Mouse (Mus musculus) liver, embryonic 13.5 days (tissue): ENCODE measurements around the gene Csrp2. TPM values are rescaled to one million over a fixed set of nuclear protein-coding genes. Genes with fewer than 3 reads are reported as not detected.

Source experiments
- ATAC-seq: fragments of 200-750 bp; cut with Nextera tagmentation; 2 replicates; pipeline ENCODE4 v1.8.0; 2017; ENCODE audit warnings: low read depth, mild to moderate bottlenecking, moderate number of reproducible peaks, moderate library complexity
- DNase-seq: peaks from one replicate; pipeline ENCODE4 v3.0.0; 2022
- H3K27ac ChIP-seq: fragments of 300-500 bp; sonication (generic); 2 replicates; pipeline ENCODE4 v1.5.1; 2015; ENCODE audit warnings: moderate library complexity, mild to moderate bottlenecking, inconsistent platforms
- H3K27me3 ChIP-seq: fragments of 300-500 bp; sonication (generic); 2 replicates; pipeline ENCODE4 v1.6.1; 2015; ENCODE audit warnings: mild to moderate bottlenecking, inconsistent platforms
- H3K36me3 ChIP-seq: fragments of 300-500 bp; sonication (generic); 2 replicates; pipeline ENCODE4 v1.6.1; 2015; ENCODE audit warnings: mild to moderate bottlenecking, inconsistent platforms
- H3K4me1 ChIP-seq: fragments of 300-500 bp; sonication (generic); replicated peaks from 2 replicates; pipeline ENCODE4 v1.6.1; 2015; ENCODE audit warnings: inconsistent platforms
- H3K4me2 ChIP-seq: fragments of 300-500 bp; sonication (generic); 2 replicates; pipeline ENCODE4 v1.6.1; 2015; ENCODE audit warnings: inconsistent platforms, mild to moderate bottlenecking, moderate library complexity
- H3K4me3 ChIP-seq: fragments of 300-500 bp; sonication (generic); replicated peaks from 2 replicates; pipeline ENCODE4 v1.5.1; 2015; ENCODE audit warnings: mild to moderate bottlenecking, inconsistent platforms
- H3K9ac ChIP-seq: fragments of 300-500 bp; sonication (generic); 2 replicates; pipeline ENCODE4 v1.6.1; 2015; ENCODE audit warnings: mild to moderate bottlenecking, inconsistent platforms
- H3K9me3 ChIP-seq: fragments of 300-500 bp; sonication (generic); replicated peaks from 2 replicates; pipeline ENCODE4 v1.6.1; 2016; ENCODE audit warnings: inconsistent platforms
- WGBS: fragments of 180-500 bp; shearing (Covaris S2); methylation state at CpG from one replicate; pipeline ENCODE4 v1.1.7; 2015; ENCODE audit not compliant: insufficient replicate concordance; 5-methylcytosine and 5-hydroxymethylcytosine counted together
- polyA plus RNA-seq: library from polyadenylated mRNA; unstranded; fragments of >200 nt; fragmentation: Nextera tagmentation; extraction: Ambion mirVana; gene quantifications from 2 replicates; pipeline ENCODE4 v1.2.1, GENCODE M21; 2015

Csrp2 gene
- polyA plus RNA-seq, result 19.7 and 21.6 TPM in 2 replicates

- H3K4me1 ChIP-seq, result peaks cover 36% of the 10 kb centered on the region
- peak within 1 kb of the TSS; percentile 89 for H3K4me2 ChIP-seq
- H3K27ac ChIP-seq, result peak within 1 kb of the TSS; percentile 69
- ATAC-seq, result peak; percentile 87
- peak within 1 kb of the TSS; percentile 67 for H3K4me3 ChIP-seq
- peak within 1 kb of the TSS; percentile 69 for H3K9ac ChIP-seq
- H3K9me3 ChIP-seq, result no peaks in the 10 kb centered on the region
- peaks cover 32% of the 10 kb centered on the region for H3K27me3 ChIP-seq
- WGBS, result under 1% methylated on average over 67 of the region's 67 CpGs
- DNase-seq, result peak; percentile 82
- no peaks in the 10 kb centered on the region for H3K36me3 ChIP-seq
Measured at GRCm38 (mm10) chr10:110919531-110920343, at the start of gene Csrp2. Csrp2 (plus strand) TSS chr10:110919789.

- no peak overlapping the region for H3K4me3 ChIP-seq
- H3K36me3 ChIP-seq, result no peaks in the 10 kb centered on the region
- no peak overlapping the region for H3K27ac ChIP-seq
- DNase-seq (no peak), ATAC-seq (no peak)
- 63% methylated on average over 8 of the region's 8 CpGs for WGBS
- no peaks in the 10 kb centered on the region for H3K9me3 ChIP-seq
- H3K4me1 ChIP-seq, result no peaks in the 10 kb centered on the region; the same call in 1 of the 2 replicates
- H3K9ac ChIP-seq, result no peak overlapping the region
- H3K27me3 ChIP-seq, result no peaks in the 10 kb centered on the region
- no peak overlapping the region for H3K4me2 ChIP-seq
Measured at GRCm38 (mm10) chr10:110874853-110875252, 44.7 kb upstream of the Csrp2 start.

- Histone ChIP-seq H3K4me2 (no peak overlapping the region), H3K9me3 (no peaks in the 10 kb centered on the region), H3K9ac (no peak overlapping the region), H3K27ac (no peak overlapping the region), H3K4me1 (no peaks in the 10 kb centered on the region; the same call in 1 of the 2 replicates), H3K27me3 (no peaks in the 10 kb centered on the region), H3K36me3 (no peaks in the 10 kb centered on the region), H3K4me3 (no peak overlapping the region)
- no peak for ATAC-seq
- DNase-seq, result no peak
- 51% methylated on average over 3 of the region's 3 CpGs for WGBS
Measured at GRCm38 (mm10) chr10:110876956-110877355, 42.6 kb upstream of the Csrp2 start.

DNA sequence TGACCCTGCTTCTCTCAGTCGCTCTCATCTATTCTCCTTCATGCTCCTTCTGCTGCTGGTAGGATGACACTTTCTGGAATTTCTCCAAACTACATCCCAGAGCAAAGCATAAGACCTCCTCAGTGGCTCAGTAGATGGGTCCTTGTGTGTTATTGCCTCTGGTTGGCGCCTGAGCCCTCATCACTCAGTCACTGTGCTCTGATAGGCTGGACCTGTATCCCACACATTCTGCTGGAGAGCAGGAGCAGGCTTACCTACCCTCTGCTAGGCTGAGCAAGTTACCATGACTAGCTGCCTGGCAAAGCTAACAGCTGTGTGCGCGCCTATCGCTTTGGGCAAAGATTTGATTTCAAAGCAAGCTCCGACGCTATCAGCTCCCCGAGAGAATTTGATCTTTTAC, 41.7 kb upstream of the Csrp2 start:
- DNase-seq, result no peak

GRCm38 (mm10) chr10:110878641-110879040, 40.9 kb upstream of the Csrp2 start:
- H3K4me3 ChIP-seq, result no peak overlapping the region
- H3K27me3 ChIP-seq, result no peaks in the 10 kb centered on the region
- H3K27ac ChIP-seq, result no peak overlapping the region
- ATAC-seq (no peak), DNase-seq (no peak)
- no peak overlapping the region for H3K4me2 ChIP-seq
- H3K36me3 ChIP-seq, result no peaks in the 10 kb centered on the region
- 52% methylated on average over 5 of the region's 5 CpGs for WGBS
- no peaks in the 10 kb centered on the region; the same call in 1 of the 2 replicates for H3K4me1 ChIP-seq
- H3K9me3 ChIP-seq, result no peaks in the 10 kb centered on the region
- H3K9ac ChIP-seq, result no peak overlapping the region

More for the DNA sequence above, 41.7 kb upstream of the Csrp2 start:
- H3K9me3 ChIP-seq, result no peaks in the 10 kb centered on the region
- H3K27me3 ChIP-seq, result no peaks in the 10 kb centered on the region
- H3K4me2 ChIP-seq, result no peak overlapping the region
- no peak for ATAC-seq
- H3K9ac ChIP-seq, result no peak overlapping the region
- 67% methylated on average over 8 of the region's 8 CpGs for WGBS
- no peak overlapping the region for H3K4me3 ChIP-seq
- H3K4me1 ChIP-seq, result no peaks in the 10 kb centered on the region; the same call in 1 of the 2 replicates
- H3K36me3 ChIP-seq, result no peaks in the 10 kb centered on the region
- no peak overlapping the region for H3K27ac ChIP-seq

GRCm38 (mm10) chr10:110879426-110880066, 40.0 kb upstream of the Csrp2 start:
- H3K4me2 ChIP-seq, result no peak overlapping the region
- ATAC-seq (no peak), DNase-seq (no peak)
- no peak overlapping the region for H3K4me3 ChIP-seq
- 37% methylated on average over 7 of the region's 7 CpGs for WGBS
- no peaks in the 10 kb centered on the region for H3K9me3 ChIP-seq
- no peaks in the 10 kb centered on the region for H3K36me3 ChIP-seq
- no peaks in the 10 kb centered on the region; the same call in 1 of the 2 replicates for H3K4me1 ChIP-seq
- H3K27ac ChIP-seq, result no peak overlapping the region
- H3K9ac ChIP-seq, result no peak overlapping the region
- no peaks in the 10 kb centered on the region for H3K27me3 ChIP-seq

DNA sequence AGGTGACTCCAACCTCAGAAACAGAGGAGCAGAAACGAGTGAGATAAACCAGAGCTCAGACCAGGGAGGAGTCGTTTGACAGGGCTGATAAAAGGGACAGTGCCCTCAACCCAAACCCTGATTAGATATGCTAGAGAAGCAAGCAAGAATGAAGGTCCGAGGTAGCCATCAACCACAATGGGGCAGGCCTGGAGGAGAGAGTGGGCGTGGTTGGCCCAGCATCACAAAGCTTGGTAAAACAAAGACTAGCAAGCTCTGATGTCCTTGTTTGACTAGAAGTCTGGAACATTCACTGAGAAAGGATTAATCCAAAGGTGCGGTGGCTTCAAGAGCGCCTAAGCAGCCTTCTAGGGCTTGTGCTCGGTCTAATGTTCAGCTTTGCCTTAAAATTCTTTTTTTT, 38.2 kb upstream of the Csrp2 start:
- WGBS, result 43% methylated on average over 7 of the region's 7 CpGs
- Histone ChIP-seq H3K9ac (no peak overlapping the region), H3K4me3 (no peak overlapping the region), H3K4me1 (no peaks in the 10 kb centered on the region; the same call in 1 of the 2 replicates), H3K27ac (no peak overlapping the region), H3K9me3 (no peaks in the 10 kb centered on the region), H3K36me3 (no peaks in the 10 kb centered on the region), H3K4me2 (no peak overlapping the region), H3K27me3 (no peaks in the 10 kb centered on the region)
- ATAC-seq (no peak), DNase-seq (no peak)

DNA sequence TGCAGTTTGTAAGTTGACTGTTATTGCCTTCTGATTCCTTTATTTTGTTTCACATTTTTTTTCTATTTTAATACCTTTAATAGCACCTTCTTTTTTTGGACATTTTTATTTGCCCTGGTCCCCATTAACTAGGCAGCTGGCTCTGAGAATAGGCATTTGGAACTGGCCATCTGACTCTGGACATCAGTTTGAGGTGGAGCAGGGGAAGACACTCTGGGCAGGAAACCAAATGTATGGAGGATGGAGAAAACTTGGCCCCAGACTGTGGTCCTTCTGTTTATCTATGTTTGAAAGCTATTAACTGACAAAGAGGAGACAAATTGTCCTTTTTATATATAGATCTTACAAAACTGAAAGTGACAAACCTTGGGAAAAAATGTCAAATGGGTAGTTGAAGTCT, 36.9 kb upstream of the Csrp2 start:
- no peak overlapping the region for H3K4me2 ChIP-seq
- no peak overlapping the region for H3K9ac ChIP-seq
- no peaks in the 10 kb centered on the region; the same call in 1 of the 2 replicates for H3K4me1 ChIP-seq
- DNase-seq (no peak), ATAC-seq (no peak)
- no peaks in the 10 kb centered on the region for H3K9me3 ChIP-seq
- H3K27ac ChIP-seq, result no peak overlapping the region
- no peaks in the 10 kb centered on the region for H3K27me3 ChIP-seq
- no peaks in the 10 kb centered on the region for H3K36me3 ChIP-seq
- H3K4me3 ChIP-seq, result no peak overlapping the region

DNA sequence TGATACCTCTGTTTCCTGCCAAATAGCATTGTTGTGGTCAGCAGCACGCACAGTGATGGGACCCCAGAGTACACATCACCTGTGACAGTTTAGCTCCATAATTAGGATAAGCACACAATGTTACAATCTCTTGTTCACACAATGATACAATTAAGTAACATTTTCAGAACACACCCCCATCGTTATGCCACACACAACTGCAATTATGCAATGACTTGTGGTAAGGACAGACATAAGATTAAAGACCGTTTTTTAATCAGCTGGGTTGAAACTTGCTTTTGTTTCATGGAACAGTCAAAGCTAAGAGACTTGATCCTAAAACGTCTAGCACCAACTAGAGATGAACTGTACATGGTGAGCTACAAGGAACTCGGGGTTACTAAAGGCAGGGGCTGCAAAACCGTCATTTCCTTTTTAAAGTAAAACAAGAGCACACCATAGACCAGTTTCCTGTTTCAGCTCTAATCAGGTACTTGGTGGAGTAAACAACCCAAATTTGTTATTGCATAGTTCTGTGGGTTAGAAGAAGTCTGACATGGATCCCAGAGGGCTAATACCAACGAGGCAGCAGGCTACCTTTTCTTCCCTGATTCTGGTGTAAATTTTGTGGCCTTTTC, 28.8 kb upstream of the Csrp2 start:
- no peak for ATAC-seq
- H3K9ac ChIP-seq, result no peak overlapping the region
- H3K4me1 ChIP-seq, result no peaks in the 10 kb centered on the region
- no peaks in the 10 kb centered on the region for H3K36me3 ChIP-seq
- 21% methylated on average over 7 of the region's 7 CpGs for WGBS
- no peak overlapping the region for H3K4me2 ChIP-seq
- H3K27ac ChIP-seq, result no peak overlapping the region
- no peak for DNase-seq
- H3K27me3 ChIP-seq, result no peaks in the 10 kb centered on the region
- H3K4me3 ChIP-seq, result no peak overlapping the region
- H3K9me3 ChIP-seq, result no peaks in the 10 kb centered on the region

DNA sequence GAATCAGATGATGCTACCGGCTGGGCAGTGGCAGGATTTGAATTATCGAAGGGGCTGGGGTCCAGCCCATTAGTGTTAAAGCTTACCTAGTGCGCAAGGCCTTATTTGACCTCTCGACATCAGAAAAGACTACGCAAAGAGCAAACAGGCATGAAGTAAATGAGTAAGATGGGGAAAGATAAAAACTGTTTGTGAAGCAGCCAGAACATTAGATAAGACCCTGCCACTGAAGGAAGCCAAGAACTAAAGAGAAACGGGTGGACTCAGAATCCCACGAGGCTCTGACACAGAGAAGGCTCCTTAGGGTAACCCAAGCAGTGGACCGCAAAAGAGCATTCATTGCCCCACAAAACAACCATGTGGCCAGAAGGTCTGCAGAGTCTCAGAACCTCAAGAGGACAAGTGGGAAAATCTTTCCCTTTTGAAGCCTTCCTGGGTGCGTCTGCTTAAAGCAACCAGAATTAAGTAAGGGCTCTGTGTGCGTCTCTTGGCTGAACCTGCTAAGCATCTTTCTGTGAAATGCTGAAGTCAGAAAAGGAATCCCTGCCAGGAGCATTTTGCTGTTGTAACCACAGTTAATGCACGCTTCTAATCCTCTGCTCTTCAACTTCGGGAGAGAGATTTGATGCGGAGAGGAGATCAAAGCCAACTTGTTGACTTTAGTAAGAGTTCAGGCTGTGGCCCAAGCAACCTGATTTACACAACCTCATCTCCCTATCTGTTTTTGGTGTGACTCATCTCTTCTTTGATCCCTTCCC, 19.7 kb upstream of the Csrp2 start:
- no peak overlapping the region for H3K27ac ChIP-seq
- no peak for ATAC-seq
- WGBS, result 57% methylated on average over 13 of the region's 13 CpGs

GRCm38 (mm10) chr10:110903862-110904261, 15.7 kb upstream of the Csrp2 start:
- no peak overlapping the region for H3K4me3 ChIP-seq
- no peaks in the 10 kb centered on the region for H3K27me3 ChIP-seq
- H3K36me3 ChIP-seq, result no peaks in the 10 kb centered on the region
- no peak overlapping the region for H3K9ac ChIP-seq
- WGBS, result 83% methylated on average over 3 of the region's 3 CpGs
- DNase-seq, result no peak
- no peak overlapping the region for H3K27ac ChIP-seq
- ATAC-seq, result no peak
- H3K4me2 ChIP-seq, result no peak overlapping the region
- H3K4me1 ChIP-seq, result peaks cover 9% of the 10 kb centered on the region; the same call in 1 of the 2 replicates
- no peaks in the 10 kb centered on the region for H3K9me3 ChIP-seq

More for the DNA sequence above, 19.7 kb upstream of the Csrp2 start:
- Histone ChIP-seq H3K9ac (no peak overlapping the region), H3K27me3 (no peaks in the 10 kb centered on the region), H3K4me1 (peaks cover 9% of the 10 kb centered on the region; the same call in 1 of the 2 replicates), H3K4me2 (no peak overlapping the region), H3K4me3 (no peak overlapping the region), H3K36me3 (no peaks in the 10 kb centered on the region), H3K9me3 (no peaks in the 10 kb centered on the region; the same call in 1 of the 2 replicates)
- no peak for DNase-seq
